Mouse (Mus musculus) spleen, adult 2 months (tissue): ENCODE measurements around the gene Lmf1.

ENCODE experiments used
- CTCF ChIP-seq: fragments of 200-500 bp; IDR thresholded peaks from 2 replicates; pipeline ENCODE4 v1.5.1; 2011; ENCODE audit warnings: mild to moderate bottlenecking, inconsistent platforms; ENCODE audit not compliant: insufficient read depth, insufficient read length, insufficient replicate concordance; ENCODE audit errors: extremely low read depth
- POLR2A ChIP-seq: fragments of 200-500 bp; IDR thresholded peaks from 2 replicates; pipeline ENCODE4 v1.6.1; 2011; ENCODE audit warnings: low read depth, low read length, inconsistent platforms

- no peak for TF ChIP-seq CTCF
- TF ChIP-seq POLR2A: no peak
These were observed 17.5 kb upstream of the Lmf1 start for GRCm38 (mm10) chr17:25561223-25562028.
